Mouse (Mus musculus) ES-E14 (cell line): ENCODE results near the gene Vnn1. TPM values are rescaled to one million over a fixed set of nuclear protein-coding genes. Genes with fewer than 3 reads are reported as not detected.

ENCODE experiments used
- DNase-seq: peaks from one replicate; pipeline ENCODE4 v3.0.0-alpha.2; 2013; ENCODE audit warnings: low read depth, low spot score
- H3K27ac ChIP-seq: 2 replicates; pipeline ENCODE4 v1.5.1; 2012; ENCODE audit warnings: low read depth, mild to moderate bottlenecking, low read length, moderate library complexity, mixed read lengths; ENCODE audit not compliant: poor library complexity, insufficient read depth, severe bottlenecking
- H3K36me3 ChIP-seq: 2 replicates; pipeline ENCODE4 v1.6.1; 2012; ENCODE audit warnings: mild to moderate bottlenecking, low read length, moderate library complexity, mixed read lengths; ENCODE audit not compliant: control insufficient read depth, poor library complexity, insufficient read depth, severe bottlenecking
- H3K4me1 ChIP-seq, 2 experiments: fragments of 150-350 bp in 1 of 2; sonication (generic) in 1 of 2; 2 replicates each; pipeline ENCODE4 v1.6.1; 2012; ENCODE audit warnings: low read length in 2 of 2, mild to moderate bottlenecking in 1 of 2, mixed read lengths in 1 of 2; ENCODE audit not compliant: control insufficient read depth in 2 of 2, insufficient read depth in 2 of 2, poor library complexity in 1 of 2
- H3K4me3 ChIP-seq, 2 experiments: fragments of 150-350 bp in 1 of 2; sonication (generic) in 1 of 2; 2 replicates each; pipeline ENCODE4 v1.5.1; 2012; ENCODE audit warnings: low read length in 2 of 2, low read depth in 1 of 2, mild to moderate bottlenecking in 1 of 2, mixed read lengths in 1 of 2; ENCODE audit not compliant: insufficient read depth in 1 of 2, poor library complexity in 1 of 2, severe bottlenecking in 1 of 2
- H3K9ac ChIP-seq: 2 replicates; pipeline ENCODE4 v1.6.1; 2012; ENCODE audit warnings: low read depth, mild to moderate bottlenecking, low read length, mixed read lengths; ENCODE audit not compliant: poor library complexity, insufficient read depth, severe bottlenecking
- H3K9me3 ChIP-seq: fragments of 150-350 bp; sonication (generic); 2 replicates; pipeline ENCODE4 v1.6.1; 2012; ENCODE audit warnings: low read depth, mild to moderate bottlenecking, low read length; ENCODE audit not compliant: control insufficient read depth, insufficient read depth
- CHD2 ChIP-seq: IDR thresholded peaks from 2 replicates; pipeline ENCODE4 v1.6.1; 2014; ENCODE audit warnings: mild to moderate bottlenecking, low read depth, low read length, inconsistent platforms
- HCFC1 ChIP-seq: IDR thresholded peaks from 2 replicates; pipeline ENCODE4 v1.6.1; 2012; ENCODE audit warnings: low read length, inconsistent platforms, borderline replicate concordance; ENCODE audit not compliant: insufficient read depth
- MAFK ChIP-seq: IDR thresholded peaks from 2 replicates; pipeline ENCODE4 v1.6.1; 2014; ENCODE audit warnings: mild to moderate bottlenecking, low read depth, low read length, inconsistent platforms; ENCODE audit not compliant: insufficient read depth
- ZC3H11A ChIP-seq: IDR thresholded peaks from 2 replicates; pipeline ENCODE4 v1.6.1; 2012; ENCODE audit warnings: low read depth, mild to moderate bottlenecking, inconsistent platforms, low read length, borderline replicate concordance
- ZNF384 ChIP-seq: IDR thresholded peaks from 2 replicates; pipeline ENCODE4 v1.6.1; 2012; ENCODE audit warnings: low read depth, low read length, inconsistent platforms
- in situ Hi-C, 2 experiments: fragments of 600-800 bp; cut with MboI; formaldehyde crosslinking; loops; one replicate each; pipeline ENCODE4 v1.15.1; 2025; ENCODE audit warnings: low sequenced_read_pairs in 2 of 2, inconsistent platforms in 1 of 2; ENCODE audit not compliant: unreplicated experiment in 2 of 2
- total RNA-seq: library from RNA; depleted of rRNA; stranded (reverse); fragments of 300-350 nt; gene quantifications from 2 replicates; pipeline ENCODE4 v1.2.3, GENCODE M21; 2012

The Vnn1 gene
- total RNA-seq, 1 experiment: 4.1 TPM

- in situ Hi-C loops: no loop called here
- no peaks in the 10 kb centered on the region; the same call in 1 of the 2 replicates for H3K9me3 ChIP-seq
Observed at GRCm38 (mm10) chr10:23880695-23881094, 13.8 kb upstream of the Vnn1 start.

GRCm38 (mm10) chr10:23884910-23885309 is 9.6 kb upstream of the Vnn1 start:
- Histone ChIP-seq H3K4me1 (no peaks in the 10 kb centered on the region), H3K36me3 (no peaks in the 10 kb centered on the region), H3K27ac (no peak overlapping the region), H3K9me3 (no peaks in the 10 kb centered on the region; the same call in 1 of the 2 replicates), H3K4me3 (no peak overlapping the region), H3K9ac (no peak overlapping the region)
- TF ChIP-seq ZC3H11A (no peak), CHD2 (no peak), MAFK (no peak), HCFC1 (no peak), ZNF384 (no peak)
- in situ Hi-C loops: no loop called here
- no peak for DNase-seq

More at GRCm38 (mm10) chr10:23880695-23881094, 13.8 kb upstream of the Vnn1 start:
- DNase-seq: no peak
- Histone ChIP-seq H3K4me3 (no peak overlapping the region), H3K36me3 (no peaks in the 10 kb centered on the region), H3K9ac (no peak overlapping the region), H3K4me1 (no peaks in the 10 kb centered on the region), H3K27ac (no peak overlapping the region)
- TF ChIP-seq MAFK (no peak), ZC3H11A (no peak), HCFC1 (no peak), CHD2 (no peak), ZNF384 (no peak)

- H3K4me1 ChIP-seq: no peaks in the 10 kb centered on the region
- no peaks in the 10 kb centered on the region for H3K9me3 ChIP-seq
- H3K4me3 ChIP-seq: no peak overlapping the region
- in situ Hi-C loops: no loop called here
- H3K9ac ChIP-seq: no peak overlapping the region
- TF ChIP-seq ZC3H11A (no peak), HCFC1 (no peak), MAFK (no peak), CHD2 (no peak), ZNF384 (no peak)
- H3K27ac ChIP-seq: no peak overlapping the region
- DNase-seq: no peak
- H3K36me3 ChIP-seq: no peaks in the 10 kb centered on the region
Observed at GRCm38 (mm10) chr10:23886060-23886459, 8.4 kb upstream of the Vnn1 start.

DNA sequence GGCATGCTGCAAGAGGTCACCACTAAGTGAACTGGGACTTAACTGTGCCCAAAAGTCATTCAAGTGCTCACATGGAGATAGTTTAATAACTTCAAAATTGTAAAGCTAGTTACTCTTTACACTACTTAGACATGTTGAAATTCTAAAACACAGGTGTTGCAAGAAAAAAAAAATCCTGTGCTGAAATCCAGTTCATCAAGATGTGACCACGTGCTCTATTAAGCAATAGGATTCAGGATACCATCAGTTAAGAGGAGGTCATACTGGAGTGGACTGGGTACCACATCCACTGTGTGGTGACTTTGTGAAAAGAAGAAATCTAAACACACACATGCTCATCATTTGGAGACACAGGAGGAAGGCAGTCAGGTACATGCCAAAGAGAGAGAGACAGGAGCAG is 1.5 kb upstream of the Vnn1 start:
- Histone ChIP-seq H3K27ac (no peak overlapping the region), H3K4me3 (no peak overlapping the region), H3K4me1 (no peaks in the 10 kb centered on the region; a peak in 1 of 4 replicates), H3K9ac (no peak overlapping the region), H3K9me3 (no peaks in the 10 kb centered on the region), H3K36me3 (no peaks in the 10 kb centered on the region)
- TF ChIP-seq MAFK (no peak), ZNF384 (no peak), CHD2 (no peak), HCFC1 (no peak), ZC3H11A (no peak)
- DNase-seq: no peak
- in situ Hi-C loops: no loop called here

GRCm38 (mm10) chr10:23895376-23895775 is 888 bp downstream of the Vnn1 start:
- H3K4me1 ChIP-seq: no peaks in the 10 kb centered on the region; a peak in 1 of 4 replicates
- H3K9me3 ChIP-seq: no peaks in the 10 kb centered on the region
- in situ Hi-C loops: no loop called here
- no peaks in the 10 kb centered on the region for H3K36me3 ChIP-seq
- H3K4me3 ChIP-seq: no peak overlapping the region
- no peak for DNase-seq
- no peak for TF ChIP-seq CHD2
- TF ChIP-seq ZC3H11A: no peak
- no peak for TF ChIP-seq HCFC1
- TF ChIP-seq MAFK: no peak
- no peak for TF ChIP-seq ZNF384
- no peak overlapping the region for H3K27ac ChIP-seq
- no peak overlapping the region for H3K9ac ChIP-seq
